Mouse (Mus musculus): ENCODE measurements at regions not wholly inside any gene's neighbourhood (a gene's known extent, or its start where the extent isn't known, plus 50 kb on each side); places are given as distances from the start of the nearest gene placed in this dataset.
A peak's percentile ranks its signal among the peaks of the same experiment; 100 is the strongest.
"Not testable (repeated sequence)": the region's sequence is repeated elsewhere in the genome, so short reads cannot be mapped to it uniquely, and the experiment has no call there.

GRCm38 (mm10) chrX:76077781-76078180 is 186.3 kb upstream of the Cldn34b3 start:
- no peak for DNase-seq

- no peak for DNase-seq
Measured at GRCm38 (mm10) chrX:76082670-76083069, 181.4 kb upstream of the Cldn34b3 start.

- DNase-seq: no peak
Measured at GRCm38 (mm10) chrX:76110763-76111474, 153.2 kb upstream of the Cldn34b3 start.

GRCm38 (mm10) chrX:76116086-76116485 is 148.0 kb upstream of the Cldn34b3 start:
- DNase-seq: no peak

GRCm38 (mm10) chrX:76116562-76116961 is 147.5 kb upstream of the Cldn34b3 start:
- DNase-seq: no peak

GRCm38 (mm10) chrX:76120936-76121335 is 143.2 kb upstream of the Cldn34b3 start:
- no peak for DNase-seq

GRCm38 (mm10) chrX:76123355-76123754 is 140.7 kb upstream of the Cldn34b3 start:
- DNase-seq: no peak

- no peak for DNase-seq
Measured at GRCm38 (mm10) chrX:76137729-76138128, 126.4 kb upstream of the Cldn34b3 start.

- DNase-seq: no peak
Measured at GRCm38 (mm10) chrX:76141022-76141421, 123.1 kb upstream of the Cldn34b3 start.

GRCm38 (mm10) chrX:76174806-76175205 is 89.3 kb upstream of the Cldn34b3 start:
- not testable (repeated sequence) for DNase-seq

- no peak for DNase-seq
Measured at GRCm38 (mm10) chrX:76181446-76182148, 82.5 kb upstream of the Cldn34b3 start.

- no peak for DNase-seq
Measured at GRCm38 (mm10) chrX:76200607-76201006, 63.5 kb upstream of the Cldn34b3 start.

GRCm38 (mm10) chrX:76201366-76201765 is 62.7 kb upstream of the Cldn34b3 start:
- DNase-seq: peak; percentile 7
